Mouse (Mus musculus) thymus, postnatal 0 days (tissue): ENCODE data around the gene Mier3. TPM values are rescaled to one million over a fixed set of nuclear protein-coding genes. Genes with fewer than 3 reads are reported as not detected.

ENCODE experiments used
- polyA plus RNA-seq: library from polyadenylated mRNA; unstranded; fragments of >200 nt; fragmentation: Nextera tagmentation; extraction: Ambion mirVana; gene quantifications from 2 replicates; pipeline ENCODE4 v1.2.1, GENCODE M21; 2015

The Mier3 gene
- polyA plus RNA-seq, 1 experiment from 2014 or later, result 15.2 TPM

Other genes with a start within 250 kb of the Mier3 start
- gene Gpbp1, start 190.9 kb upstream of the Mier3 start, polyA plus RNA-seq, result 98.7 and 103 TPM in 2 replicates
- not detected in 2 replicates for gene Gm49496, start 131.0 kb upstream of the Mier3 start, polyA plus RNA-seq
- gene Gm10198, start 88.2 kb upstream of the Mier3 start, polyA plus RNA-seq, result not detected in 2 replicates
- gene Map3k1, start 128.0 kb downstream of the Mier3 start, polyA plus RNA-seq, result 35.8 and 42.7 TPM in 2 replicates